Mouse (Mus musculus) megakaryocyte, embryonic 14.5 days (primary cell): ENCODE data around the gene Nwd1. TPM values are rescaled to one million over a fixed set of nuclear protein-coding genes. Genes with fewer than 3 reads are reported as not detected.
A peak's percentile ranks its signal among the peaks of the same experiment; 100 is the strongest.

ENCODE experiments used
- H3K27me3 ChIP-seq: replicated peaks from 2 replicates; pipeline ENCODE3; 2012; ENCODE audit warnings: inconsistent platforms
- H3K36me3 ChIP-seq: replicated peaks from 2 replicates; pipeline ENCODE3; 2012; ENCODE audit warnings: low read length, inconsistent platforms, mixed read lengths
- H3K4me1 ChIP-seq: 2 replicates; pipeline ENCODE4 v1.6.1; 2012; ENCODE audit warnings: inconsistent platforms
- H3K4me3 ChIP-seq: replicated peaks from 2 replicates; pipeline ENCODE3; 2012; ENCODE audit warnings: moderate library complexity, mild to moderate bottlenecking, inconsistent platforms
- H3K9me3 ChIP-seq: 2 replicates; pipeline ENCODE4 v1.6.1; 2012; ENCODE audit warnings: inconsistent platforms
- FLI1 ChIP-seq: IDR thresholded peaks from 2 replicates; pipeline ENCODE4 v1.6.1; 2012; ENCODE audit warnings: low read length, inconsistent platforms, mixed read lengths
- GATA1 ChIP-seq: IDR thresholded peaks from 3 replicates; pipeline ENCODE4 v1.6.1; 2012; ENCODE audit warnings: mixed read lengths, low read length, inconsistent platforms, borderline replicate concordance
- polyA plus RNA-seq: library from polyadenylated mRNA; stranded (reverse); fragments of >175 nt; gene quantifications from 2 replicates; pipeline ENCODE4 v1.2.3, GENCODE M21; 2012; ENCODE audit warnings: low replicate concordance; ENCODE audit not compliant: insufficient read depth

The Nwd1 gene
- polyA plus RNA-seq = 0.11 and 0.58 TPM in 2 replicates

DNA sequence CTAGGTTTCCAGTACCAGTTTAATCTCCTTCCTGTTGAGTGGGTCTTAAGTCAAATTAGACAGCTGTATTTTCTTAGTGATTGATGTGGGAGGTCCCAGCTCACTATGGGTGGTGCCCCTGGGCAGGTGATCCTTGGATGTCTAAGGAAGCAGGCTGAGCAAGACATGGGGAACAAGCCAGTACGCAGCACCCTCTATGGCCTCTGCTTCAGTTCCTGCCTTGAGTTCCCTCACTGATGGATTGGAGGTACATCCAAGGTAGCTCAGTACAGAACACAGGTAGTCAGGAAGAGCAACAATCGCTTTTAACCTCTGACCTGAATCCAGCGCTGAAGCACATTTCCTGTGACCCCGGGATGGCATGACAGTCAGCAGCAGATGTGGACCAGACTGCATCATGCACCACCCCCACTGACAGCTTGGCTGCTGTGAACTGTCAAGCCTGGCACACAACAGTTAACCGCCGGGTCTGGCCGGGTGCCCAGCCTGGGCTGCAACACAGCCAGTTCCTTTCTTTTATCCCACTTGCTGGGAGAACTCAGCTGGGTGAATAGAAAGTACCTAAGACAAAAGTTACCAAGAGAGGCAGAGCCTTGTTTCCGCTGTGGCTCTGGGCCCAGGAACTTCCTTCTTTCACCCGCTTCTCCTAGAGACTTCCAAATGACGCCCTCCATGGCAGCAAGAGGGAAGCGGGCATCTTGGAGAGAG lies at the start of gene Nwd1:
Gene Nwd1, plus strand, starts transcription at position 652 of the 708 bp plus-strand sequence.
- Histone ChIP-seq H3K36me3 (peaks cover 2% of the 10 kb centered on the region), H3K4me1 (peaks cover 68% of the 10 kb centered on the region), H3K27me3 (no peaks in the 10 kb centered on the region), H3K9me3 (peaks cover 8% of the 10 kb centered on the region), H3K4me3 (peak within 1 kb of the TSS; percentile 86)
- TF ChIP-seq GATA1 (no peak), FLI1 (no peak)

DNA sequence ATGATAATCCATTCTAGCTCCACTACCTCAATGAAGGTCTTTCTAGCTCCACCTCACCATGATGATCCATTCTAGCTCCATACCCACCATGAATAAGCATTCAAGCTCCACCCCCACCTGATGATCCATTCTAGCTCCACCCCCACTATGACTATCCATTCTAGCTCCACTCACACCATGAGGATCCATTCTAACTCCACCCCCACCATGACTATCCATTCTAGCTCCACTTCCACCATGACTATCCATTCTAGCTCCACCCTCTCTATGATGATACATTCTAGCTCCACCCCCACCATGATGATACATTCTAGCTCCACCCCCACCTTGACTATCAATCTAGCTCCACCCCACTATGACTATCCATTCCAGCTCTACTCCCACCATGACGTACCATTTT lies 3.6 kb upstream of the Nwd1 start:
- Histone ChIP-seq H3K4me1 (peaks cover 49% of the 10 kb centered on the region), H3K9me3 (peaks cover 5% of the 10 kb centered on the region), H3K4me3 (peak overlapping the region; percentile 15), H3K27me3 (no peaks in the 10 kb centered on the region), H3K36me3 (no peaks in the 10 kb centered on the region)
- TF ChIP-seq FLI1 (no peak), GATA1 (no peak)

DNA sequence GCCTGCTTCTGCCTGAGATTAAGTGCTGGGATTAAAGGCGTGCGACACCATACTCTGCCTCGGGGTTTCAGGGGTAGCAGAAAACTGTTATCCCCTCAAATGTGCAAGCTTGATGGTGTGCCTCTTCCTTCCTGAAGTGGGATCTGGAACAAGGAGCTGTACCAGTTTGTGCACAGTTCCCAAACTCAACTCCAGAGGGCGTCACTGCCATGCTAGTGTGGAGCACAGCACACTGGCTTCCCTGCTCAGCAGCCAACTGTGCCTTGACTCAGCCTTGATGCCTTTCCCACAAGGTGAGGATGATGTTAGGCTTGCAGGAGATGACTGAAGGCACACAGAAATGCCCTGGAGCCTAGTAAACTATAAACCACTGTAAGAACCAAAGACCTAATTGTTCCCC lies 1.9 kb upstream of the Nwd1 start:
- H3K4me3 ChIP-seq = peak overlapping the region; percentile 57
- no peaks in the 10 kb centered on the region for H3K27me3 ChIP-seq
- H3K9me3 ChIP-seq = peaks cover 8% of the 10 kb centered on the region
- H3K36me3 ChIP-seq = peaks cover 2% of the 10 kb centered on the region
- H3K4me1 ChIP-seq = peaks cover 56% of the 10 kb centered on the region
- no peak for TF ChIP-seq GATA1

DNA sequence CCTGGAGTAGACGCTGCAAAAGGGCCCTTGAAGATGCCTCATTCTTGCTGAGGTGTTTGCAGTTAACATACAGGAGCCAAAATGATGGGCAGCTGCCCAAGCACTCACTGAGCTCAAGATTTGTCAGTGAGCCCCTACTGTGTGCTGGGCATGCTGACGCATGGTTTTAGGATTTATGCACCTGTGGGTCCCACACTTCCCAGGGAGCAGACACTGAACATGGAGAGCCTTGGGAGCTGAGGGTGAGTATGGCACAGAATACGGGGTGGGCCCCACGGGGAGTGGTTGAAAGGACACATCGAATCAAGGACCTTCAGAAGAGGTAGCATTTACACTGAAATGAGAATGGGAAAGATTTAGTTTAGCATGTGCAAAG lies 245 bp downstream of the Nwd1 start:
- Histone ChIP-seq H3K36me3 (peaks cover 2% of the 10 kb centered on the region), H3K9me3 (peaks cover 8% of the 10 kb centered on the region), H3K27me3 (no peaks in the 10 kb centered on the region), H3K4me1 (peaks cover 73% of the 10 kb centered on the region), H3K4me3 (peak overlapping the region; percentile 86)
- TF ChIP-seq GATA1 (no peak), FLI1 (no peak)

DNA sequence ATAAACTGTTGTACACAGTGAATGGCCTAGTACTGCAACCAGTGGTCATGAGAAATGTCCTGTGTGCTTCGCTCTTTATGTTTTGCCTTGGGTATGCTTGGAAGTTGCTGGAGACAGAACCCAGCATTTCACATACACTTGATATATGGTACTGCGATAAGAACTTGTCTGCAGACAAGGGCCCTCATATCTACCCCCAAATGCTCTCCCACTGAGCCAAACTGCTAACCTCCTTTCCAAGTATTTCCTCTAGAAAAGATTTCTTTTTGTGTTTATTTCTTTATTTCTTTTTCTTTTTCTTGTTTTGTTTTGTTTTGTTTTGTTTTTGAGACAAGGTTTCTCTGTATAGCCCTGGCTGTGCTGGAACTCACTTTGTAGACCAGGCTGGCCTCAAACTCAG lies 4.2 kb downstream of the Nwd1 start:
- H3K9me3 ChIP-seq = peaks cover 2% of the 10 kb centered on the region; the same call in 1 of the 2 replicates
- peaks cover 85% of the 10 kb centered on the region for H3K4me1 ChIP-seq
- no peak for TF ChIP-seq GATA1
- TF ChIP-seq FLI1 = no peak
- H3K4me3 ChIP-seq = no peak overlapping the region
- H3K27me3 ChIP-seq = no peaks in the 10 kb centered on the region
- peaks cover 2% of the 10 kb centered on the region for H3K36me3 ChIP-seq

DNA sequence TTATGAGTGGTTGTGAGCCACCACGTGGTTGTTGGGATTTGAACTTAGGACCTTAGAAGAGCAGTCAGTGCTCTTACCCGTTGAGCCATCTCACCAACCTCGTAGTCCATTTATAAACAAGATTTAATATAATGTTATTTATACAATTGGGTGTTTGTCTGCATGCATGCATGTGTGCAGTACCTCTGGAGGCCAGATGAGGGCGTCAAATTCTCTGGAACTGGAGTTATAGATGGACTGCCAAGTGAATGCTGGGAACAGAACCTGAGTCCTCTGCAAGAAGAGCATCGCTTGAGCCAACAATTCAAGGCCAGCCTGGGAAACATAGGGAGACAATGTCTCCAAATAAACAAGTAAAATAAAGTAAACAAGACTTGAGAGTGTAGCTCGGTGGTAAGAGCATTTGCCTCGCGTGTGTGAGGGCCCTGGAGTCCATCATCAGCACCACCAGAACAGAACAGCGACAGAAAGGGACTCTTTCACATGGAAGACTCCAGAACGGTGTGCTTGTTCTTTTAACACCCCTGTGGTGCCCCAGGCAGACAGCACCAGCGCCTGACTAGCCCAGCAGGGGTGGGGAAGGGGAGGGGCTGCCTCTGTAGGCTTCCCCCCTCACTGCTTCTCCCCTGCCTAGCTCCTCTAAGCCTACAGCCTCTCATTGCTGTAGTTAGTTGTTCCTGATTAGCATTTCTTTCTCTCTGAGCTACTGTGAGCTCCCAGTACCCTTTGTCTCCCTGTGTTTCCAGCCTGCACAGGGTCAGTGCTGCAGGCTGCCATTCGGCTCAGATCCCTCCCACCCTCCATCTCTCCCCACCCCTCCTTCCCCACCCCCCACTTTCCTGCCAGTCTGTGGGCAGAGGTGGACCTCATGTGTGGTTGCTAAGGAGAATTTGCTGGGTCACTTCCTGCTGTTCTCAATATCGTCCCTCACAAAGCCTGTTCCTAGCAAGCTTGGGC lies 8.3 kb downstream of the Nwd1 start:
- Histone ChIP-seq H3K9me3 (no peaks in the 10 kb centered on the region), H3K4me1 (peaks cover 84% of the 10 kb centered on the region), H3K4me3 (peak overlapping the region; percentile 89), H3K36me3 (peaks cover 2% of the 10 kb centered on the region), H3K27me3 (no peaks in the 10 kb centered on the region)
- TF ChIP-seq GATA1 (no peak), FLI1 (peak; percentile 79)

DNA sequence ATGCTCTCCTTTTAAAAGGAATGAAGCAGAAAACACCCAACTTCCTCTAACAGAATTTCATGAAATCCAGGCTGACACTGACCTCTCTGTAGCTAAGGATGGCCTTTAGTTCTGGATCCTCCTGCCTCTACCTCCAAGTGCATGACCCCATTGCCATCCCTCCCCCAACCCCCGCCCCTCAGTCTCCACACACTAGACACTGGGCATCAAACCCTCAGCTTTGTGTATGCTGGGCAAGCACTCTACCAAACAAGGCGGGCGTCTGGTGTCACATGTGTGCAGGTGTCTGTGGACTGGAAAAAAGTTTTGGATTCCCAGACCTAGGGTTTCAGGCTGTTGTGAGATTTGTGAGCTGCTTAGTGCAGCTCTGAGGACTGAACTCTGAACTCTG lies 9.0 kb downstream of the Nwd1 start:
- Histone ChIP-seq H3K4me3 (peak overlapping the region; percentile 89), H3K36me3 (peaks cover 3% of the 10 kb centered on the region), H3K4me1 (peaks cover 81% of the 10 kb centered on the region), H3K9me3 (no peaks in the 10 kb centered on the region), H3K27me3 (no peaks in the 10 kb centered on the region)
- no peak for TF ChIP-seq FLI1
- TF ChIP-seq GATA1 = no peak

DNA sequence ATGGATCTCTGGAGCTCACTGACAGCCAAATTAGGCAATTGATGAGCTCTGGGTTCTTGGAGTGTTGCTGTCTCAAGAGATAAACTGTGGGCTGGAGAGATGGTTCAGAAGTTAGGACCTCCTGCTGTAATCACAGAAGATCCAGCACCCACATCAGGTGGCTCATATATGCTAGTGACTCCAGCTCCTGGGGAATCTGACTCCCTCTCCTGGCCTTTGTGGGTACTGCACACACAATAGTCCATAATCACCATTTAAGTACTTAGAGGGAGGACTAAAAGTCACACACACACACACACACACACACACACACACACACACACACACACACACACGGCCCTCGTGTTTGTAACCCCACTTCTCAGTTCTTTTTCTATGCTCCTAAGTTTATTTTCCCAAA lies 13.5 kb downstream of the Nwd1 start:
- Histone ChIP-seq H3K4me1 (peaks cover 74% of the 10 kb centered on the region), H3K9me3 (no peaks in the 10 kb centered on the region), H3K4me3 (no peak overlapping the region), H3K27me3 (no peaks in the 10 kb centered on the region), H3K36me3 (peaks cover 10% of the 10 kb centered on the region)
- TF ChIP-seq GATA1 (no peak), FLI1 (no peak)

DNA sequence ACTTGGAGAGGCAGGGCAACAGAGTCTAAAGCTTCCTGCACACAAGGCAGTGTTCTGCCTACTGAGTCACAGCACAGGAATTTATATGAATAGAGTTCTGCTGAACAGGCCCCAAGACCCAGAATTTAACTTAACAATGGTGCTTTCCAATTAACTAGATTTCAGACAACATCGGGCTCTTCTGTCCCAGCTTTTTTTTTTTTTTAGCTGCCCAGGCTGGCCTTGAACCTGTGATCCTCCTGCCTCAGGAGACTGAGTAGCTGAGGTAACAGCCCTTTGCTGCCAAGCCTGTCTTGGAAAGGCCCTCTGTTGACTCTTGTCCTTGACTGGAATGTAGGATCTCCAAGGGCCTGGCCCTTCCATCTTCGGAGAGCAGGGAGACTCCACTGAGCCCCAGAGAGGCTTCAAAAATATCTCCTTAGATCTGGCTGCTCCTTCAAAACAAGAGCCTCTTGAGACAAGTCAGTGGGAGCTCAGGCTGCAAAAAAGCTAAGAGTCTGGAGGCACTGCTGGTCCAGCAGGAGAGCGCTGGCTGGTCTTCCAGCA lies 17.7 kb downstream of the Nwd1 start:
- no peaks in the 10 kb centered on the region for H3K9me3 ChIP-seq
- H3K4me1 ChIP-seq = peaks cover 77% of the 10 kb centered on the region
- TF ChIP-seq GATA1 (no peak), FLI1 (no peak)
- peaks cover 16% of the 10 kb centered on the region for H3K36me3 ChIP-seq
- no peak overlapping the region for H3K4me3 ChIP-seq
- no peaks in the 10 kb centered on the region for H3K27me3 ChIP-seq
